Mouse (Mus musculus): ENCODE results near the gene Ccdc172.
A peak's percentile ranks its signal among the peaks of the same experiment; 100 is the strongest.

The Ccdc172 gene

DNA sequence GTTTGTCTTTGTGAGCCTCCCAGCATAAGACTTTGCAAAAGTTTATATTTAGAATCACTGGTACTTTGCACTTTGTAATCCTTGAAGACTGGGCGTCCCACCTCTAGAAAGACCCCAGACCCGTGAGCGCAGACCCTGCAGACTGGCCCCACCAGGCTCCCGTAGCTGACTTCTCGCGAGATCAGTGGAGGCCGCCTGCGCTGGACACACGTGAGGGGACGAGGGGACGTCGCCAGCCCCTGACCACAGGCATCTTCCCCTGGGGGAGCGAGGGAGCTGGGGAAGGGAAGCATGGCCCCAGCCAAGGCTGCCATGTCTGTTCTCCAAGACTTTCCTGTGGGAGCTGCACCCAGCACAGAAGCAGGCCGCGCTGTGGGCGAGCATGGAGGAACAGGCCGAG, at the start of gene Ccdc172:
Ccdc172 (plus strand) TSS at position 176 of the 400 bp plus-strand sequence.
- no peak for DNase-seq (ENCODE audit: low read depth, low spot score)

DNA sequence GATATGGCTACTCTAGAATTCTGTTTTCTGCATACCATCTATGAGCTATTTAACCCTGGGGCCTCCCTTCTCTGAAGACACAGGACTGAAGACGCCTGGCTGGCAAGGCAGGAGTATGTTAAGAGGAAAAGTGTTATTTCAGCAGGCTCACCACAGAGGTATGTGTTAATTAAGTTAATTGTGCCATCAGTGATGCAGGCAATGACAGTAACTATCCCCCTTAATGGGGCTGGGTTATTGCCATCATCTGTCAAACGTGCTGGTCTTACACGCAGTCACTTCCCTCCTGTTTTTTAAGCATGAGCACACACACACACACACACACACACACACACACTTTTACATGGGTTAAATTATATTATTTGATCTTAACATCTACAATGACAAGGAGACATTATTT, 48.0 kb upstream of the Ccdc172 start:
- DNase-seq (ENCODE audit: low read depth, low spot score), result no peak

DNA sequence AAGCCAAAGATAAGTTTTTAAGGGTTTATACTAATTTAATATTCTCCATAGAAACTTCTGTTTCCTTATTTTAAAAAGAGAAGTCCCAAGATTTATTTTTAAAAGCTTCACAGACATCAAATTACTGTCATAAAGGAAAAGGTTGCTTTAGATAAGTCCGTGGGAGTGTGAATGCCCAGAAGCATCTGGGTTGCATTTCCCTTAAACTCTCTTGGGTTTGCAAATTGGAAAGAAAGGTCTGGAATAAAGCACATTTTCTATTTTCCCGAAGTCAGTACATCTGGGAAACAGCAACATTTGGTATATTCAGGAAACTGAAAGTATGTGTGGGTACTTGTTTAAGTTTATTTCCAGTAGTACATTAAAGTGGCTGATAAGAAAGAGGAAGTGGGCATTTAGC, 43.5 kb upstream of the Ccdc172 start:
- no peak for DNase-seq (ENCODE audit: low read depth, low spot score)

DNA sequence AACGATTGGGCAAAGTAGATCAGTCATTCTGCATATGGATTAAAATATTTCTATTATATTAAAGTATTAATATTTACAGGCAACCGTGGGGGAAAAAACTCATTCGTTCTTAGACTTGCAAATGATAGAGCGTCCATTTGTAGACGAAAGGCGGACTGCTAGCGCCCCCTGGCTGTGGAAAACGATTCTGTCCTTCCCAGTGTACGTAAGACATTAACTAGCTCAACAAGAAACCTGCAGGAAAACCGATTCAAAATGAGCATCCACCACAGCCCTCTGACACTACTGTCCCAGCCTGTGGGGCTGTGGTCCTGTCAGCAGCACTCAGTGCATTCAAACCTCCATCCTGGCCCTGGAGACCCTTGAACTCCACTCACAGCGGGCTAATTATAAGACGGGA, 42.4 kb upstream of the Ccdc172 start:
- DNase-seq (ENCODE audit: low read depth, low spot score), result peak; percentile 77

DNA sequence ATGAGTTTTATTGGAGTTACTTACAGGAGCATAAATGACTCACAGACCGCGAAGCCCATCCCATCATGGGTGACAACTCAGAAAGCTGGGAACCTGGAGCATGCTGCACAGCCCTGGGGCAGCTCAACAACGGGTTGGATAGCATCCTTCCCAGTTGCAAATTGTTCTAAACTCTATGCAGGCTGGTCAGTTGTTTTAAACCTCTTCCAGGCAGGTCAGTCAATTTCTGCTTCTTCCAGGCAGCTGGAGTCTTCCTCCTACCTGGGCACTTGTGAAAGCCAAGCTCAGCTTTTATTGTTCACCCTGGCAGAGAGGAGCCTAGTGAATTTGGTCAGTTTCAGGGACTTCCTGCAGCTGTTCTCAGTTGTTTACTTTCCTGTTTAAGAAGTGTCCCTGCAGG, 37.5 kb upstream of the Ccdc172 start:
- no peak for DNase-seq (ENCODE audit: low read depth, low spot score)

DNA sequence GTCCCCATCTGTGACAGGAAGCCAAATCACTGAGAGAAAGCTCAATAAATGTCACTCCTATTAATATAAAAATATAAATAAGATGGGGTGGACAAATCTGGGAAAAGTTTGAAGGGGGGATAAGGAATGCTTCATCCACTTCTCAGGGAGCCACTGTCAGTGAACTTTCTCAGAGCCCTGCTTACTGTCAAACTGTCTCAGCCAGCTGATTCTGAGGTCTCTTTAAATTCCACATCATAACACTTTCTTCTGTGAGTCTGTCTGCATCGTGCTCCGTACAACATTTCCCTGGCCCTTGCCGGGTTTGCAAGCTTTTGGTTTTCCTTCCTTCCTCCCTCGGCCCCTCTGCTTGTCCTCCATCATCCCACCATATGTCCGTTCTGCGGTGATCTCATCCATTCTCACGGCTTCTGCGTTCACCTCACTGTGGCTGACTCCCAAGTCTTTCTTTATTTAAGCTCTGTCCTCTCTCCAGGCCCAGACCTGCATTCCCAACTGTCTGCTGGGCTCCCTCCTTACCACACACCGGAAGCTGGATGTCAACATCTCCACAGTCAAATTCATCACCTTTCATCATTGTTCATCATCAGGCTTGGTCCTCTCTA, 29.3 kb upstream of the Ccdc172 start:
- DNase-seq (ENCODE audit: low read depth, low spot score), result no peak

DNA sequence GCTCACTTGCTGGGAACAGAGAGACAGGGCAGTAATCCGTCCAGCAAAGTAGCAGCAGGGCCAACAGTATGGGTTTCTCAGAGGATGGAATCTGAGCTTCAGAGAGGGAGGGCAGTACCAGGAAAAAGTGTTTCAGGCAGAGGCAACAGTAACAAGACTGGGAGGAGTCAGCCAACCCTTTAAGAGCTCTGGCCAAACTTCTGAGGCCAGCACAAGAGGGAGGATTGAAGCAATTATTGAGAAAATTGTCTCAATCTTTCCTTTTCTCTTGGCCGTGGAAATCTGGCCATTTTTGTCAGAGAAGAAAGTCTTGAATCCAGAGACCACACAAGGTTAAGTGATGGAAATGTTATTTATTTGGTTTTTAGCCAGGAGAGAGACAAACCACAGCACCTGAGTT, 25.1 kb upstream of the Ccdc172 start:
- no peak for DNase-seq (ENCODE audit: low read depth, low spot score)

DNA sequence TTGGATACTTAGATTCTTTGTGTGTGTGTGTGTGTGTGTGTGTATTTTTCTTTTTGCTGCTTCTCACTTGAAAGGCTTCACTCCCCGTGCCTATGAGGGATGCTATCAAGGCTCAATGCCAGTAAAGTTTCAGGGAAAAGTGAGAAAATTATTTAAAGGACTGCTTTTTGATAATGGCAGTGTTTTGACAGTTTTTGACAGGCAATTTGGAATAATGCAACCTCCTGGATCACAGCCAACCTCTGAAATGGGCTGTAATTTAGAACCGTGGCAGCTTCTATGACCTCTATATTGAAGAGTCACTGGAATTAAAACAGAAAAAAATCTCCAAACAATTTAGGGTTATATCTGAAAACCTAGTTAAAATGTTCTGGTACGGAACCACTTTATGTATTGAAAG, 14.7 kb upstream of the Ccdc172 start:
- no peak for DNase-seq (ENCODE audit: low read depth, low spot score)

DNA sequence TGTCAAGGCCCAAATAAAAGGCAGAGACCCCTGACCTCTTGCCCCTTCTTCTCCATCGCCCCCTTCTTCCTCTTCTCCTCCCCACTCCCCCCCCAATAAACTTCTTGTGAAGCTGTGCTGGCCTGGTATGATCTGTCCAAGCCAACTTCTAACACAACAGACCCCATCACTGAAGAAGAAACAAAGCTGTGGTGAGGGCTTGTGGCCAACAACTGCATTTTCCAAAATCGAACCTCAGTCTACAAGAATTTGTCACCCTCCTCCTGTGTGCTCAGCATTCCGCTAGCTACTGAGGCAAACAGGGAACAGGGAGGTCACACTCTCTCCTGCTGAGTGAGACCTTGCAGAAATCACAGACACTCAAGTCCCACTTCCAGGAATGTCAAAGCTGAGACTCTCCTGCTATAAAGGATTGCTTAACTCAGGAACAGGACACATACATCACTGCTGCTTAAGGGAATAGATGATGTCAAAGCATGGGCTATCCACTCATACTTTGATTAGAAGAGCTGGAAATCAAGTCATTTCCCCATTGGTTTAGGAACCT, 12.3 kb upstream of the Ccdc172 start:
- no peak for DNase-seq (ENCODE audit: low read depth, low spot score)

DNA sequence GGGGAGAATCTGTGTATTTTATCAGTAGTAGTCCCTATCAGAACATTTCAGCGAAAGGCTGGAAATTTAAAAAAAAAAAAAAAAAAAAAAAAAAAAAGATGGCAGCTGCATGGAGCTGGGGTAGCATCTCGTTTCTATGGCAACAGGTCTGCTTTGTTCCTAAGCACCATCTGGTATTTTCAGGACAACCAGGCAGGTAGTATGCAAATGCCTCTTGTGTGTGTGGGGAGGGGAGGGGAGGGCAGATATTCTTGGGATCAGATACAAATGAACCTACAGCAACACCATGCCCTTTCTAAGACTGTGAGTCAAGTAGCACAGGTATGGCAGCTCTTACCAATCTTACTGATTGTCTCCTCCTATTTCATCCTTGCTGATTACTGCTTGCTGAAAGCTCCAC, 11.7 kb upstream of the Ccdc172 start:
- peak; percentile 41 for DNase-seq (ENCODE audit: low read depth, low spot score)

DNA sequence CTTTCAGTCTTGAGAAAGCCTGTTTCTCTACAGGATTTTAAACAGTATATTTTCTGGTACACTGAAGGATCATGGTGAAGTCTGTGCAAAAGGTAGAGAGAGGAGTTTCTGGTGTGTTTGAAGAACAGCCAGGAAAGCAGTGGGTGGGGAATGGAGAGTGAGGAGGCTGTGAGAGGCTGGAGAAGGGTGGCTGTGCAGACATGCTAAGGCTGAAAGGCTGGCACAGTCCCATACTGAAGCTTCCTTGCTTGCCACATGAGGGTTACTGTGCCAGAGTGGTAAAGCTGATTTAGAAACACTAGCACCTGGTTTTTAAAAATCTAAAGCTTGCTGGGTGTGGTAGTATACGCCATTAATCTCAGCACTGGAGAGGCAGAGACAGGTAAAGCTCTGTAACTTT, 9.9 kb downstream of the Ccdc172 start:
- DNase-seq (ENCODE audit: low read depth, low spot score), result no peak

DNA sequence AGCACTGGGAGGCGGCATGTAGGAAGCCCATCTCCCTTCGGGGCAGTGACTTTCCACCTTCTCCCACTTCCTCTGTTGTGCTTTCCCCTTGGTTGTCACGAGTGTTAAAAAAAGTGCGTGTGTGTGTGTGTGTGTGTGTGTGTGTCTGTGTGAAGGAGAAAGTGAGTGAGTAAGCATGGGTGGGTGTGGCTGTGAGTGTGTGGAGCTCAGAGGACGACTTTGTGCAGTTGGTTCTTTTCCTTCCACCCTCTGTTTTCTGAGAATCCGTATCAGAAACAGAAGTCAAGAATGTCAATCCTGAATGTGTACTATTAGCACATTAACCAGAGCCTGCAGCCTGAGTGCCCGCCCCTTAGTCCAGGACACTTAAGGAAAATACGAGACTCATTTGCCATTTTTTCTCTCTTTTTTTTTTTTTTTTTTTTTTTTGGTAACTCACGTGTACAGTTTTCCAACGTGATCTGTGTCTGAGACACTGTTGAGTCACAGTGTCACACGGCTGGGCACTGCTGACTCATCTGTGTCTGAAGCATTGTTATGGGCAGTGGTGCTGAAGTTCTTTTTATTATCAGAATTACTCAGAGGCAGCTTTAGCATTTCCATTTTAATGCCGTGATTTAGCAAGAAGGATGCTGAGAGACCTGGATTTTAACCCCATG, 12.1 kb downstream of the Ccdc172 start:
- peak; percentile 33 for DNase-seq (ENCODE audit: low read depth, low spot score)

DNA sequence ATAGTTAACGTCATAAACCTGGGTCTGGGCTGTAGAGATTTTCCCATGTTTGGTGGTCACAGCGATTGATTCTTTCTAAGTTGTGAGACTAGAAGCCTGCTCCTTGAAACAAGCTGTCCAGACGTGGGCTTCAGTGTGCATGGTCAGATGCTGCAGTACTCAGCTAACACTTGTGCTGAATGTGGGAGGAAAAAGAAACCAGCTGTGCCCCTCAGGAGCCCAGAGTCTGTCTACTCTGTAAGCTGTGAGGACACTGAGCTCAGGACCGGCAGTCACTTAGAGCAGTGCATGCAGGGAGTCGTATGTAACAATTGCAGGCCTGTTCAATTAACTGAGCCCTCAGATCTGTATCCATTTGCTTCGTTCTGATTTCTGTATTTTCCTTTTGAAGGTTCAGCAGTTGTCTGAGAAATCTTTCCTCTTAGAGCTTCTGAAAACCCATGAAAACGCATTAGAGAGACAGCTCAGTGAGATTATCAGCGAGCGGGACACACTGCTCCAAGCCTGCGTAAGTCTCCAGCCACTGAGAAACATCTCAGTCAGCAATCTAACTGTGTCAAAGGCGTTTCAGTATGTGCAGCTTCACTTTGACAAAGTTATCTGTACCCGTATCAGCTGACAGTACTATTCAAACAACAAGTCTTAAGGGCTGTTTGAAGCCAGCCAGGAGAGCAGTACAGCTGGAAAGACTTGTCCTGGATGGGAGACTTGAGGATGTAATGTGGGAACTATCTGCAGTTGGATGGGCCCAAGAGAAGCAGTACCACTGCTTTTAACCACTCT, 13.9 kb downstream of the Ccdc172 start:
- no peak for DNase-seq (ENCODE audit: low read depth, low spot score)

DNA sequence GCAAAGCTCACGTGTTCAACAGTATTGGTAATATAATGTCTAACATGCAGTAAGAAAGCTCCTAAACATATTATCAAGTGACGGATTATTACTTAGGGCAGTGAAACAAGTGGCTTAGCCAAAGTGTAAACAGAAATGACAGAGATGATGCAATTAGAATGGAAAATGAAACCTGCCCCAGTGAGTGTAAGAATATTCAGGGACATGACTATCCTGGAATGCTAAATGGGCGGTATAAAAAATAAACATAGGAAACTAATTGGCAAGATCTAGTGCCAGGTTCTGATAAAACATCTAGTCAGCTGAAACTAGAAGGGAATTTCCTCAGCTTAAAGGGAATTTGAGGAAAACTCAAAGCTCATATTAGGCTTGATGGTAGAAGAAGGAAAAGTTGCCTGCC, 21.3 kb downstream of the Ccdc172 start:
- no peak for DNase-seq (ENCODE audit: low read depth, low spot score)

DNA sequence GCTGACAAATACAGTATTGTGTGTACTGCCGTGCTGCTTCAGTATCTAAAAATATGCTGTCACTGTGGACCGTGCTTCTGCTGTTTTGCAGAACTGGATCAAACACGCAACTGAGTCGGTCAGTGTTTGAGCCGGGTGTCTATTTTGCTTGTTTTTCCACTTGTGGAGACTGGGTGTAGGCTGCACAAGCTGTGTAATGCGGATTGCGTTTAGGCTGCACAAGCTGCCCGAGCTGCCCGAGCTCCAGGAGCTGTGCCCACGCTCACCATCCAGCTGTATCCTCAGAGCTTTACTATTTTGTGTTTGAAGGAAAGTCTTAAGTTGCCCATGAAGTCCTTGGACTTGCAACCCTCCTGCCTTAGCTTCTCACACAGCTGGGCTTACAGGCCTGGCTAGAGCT, 24.9 kb downstream of the Ccdc172 start:
- no peak for DNase-seq (ENCODE audit: low read depth, low spot score)

DNA sequence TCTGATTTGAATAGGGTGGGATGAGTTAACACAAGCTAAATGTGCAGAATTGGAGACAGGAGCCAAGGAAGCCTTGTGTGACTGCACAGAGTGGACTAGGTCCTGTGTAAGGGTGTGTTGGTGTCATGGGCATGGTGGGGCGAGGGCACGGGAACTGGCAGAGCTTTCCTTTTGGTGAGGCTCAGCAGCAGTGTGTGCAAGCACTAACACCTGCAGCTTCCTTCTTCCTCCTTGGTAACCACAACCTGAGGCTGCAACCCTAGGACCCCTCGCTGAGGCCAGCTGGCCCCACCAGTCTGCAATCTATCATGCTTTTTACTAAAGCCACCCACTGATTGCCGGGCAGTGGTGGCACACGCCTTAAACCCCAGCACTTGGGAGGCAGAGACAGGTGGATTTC, 28.6 kb downstream of the Ccdc172 start:
- DNase-seq (ENCODE audit: low read depth, low spot score), result no peak

DNA sequence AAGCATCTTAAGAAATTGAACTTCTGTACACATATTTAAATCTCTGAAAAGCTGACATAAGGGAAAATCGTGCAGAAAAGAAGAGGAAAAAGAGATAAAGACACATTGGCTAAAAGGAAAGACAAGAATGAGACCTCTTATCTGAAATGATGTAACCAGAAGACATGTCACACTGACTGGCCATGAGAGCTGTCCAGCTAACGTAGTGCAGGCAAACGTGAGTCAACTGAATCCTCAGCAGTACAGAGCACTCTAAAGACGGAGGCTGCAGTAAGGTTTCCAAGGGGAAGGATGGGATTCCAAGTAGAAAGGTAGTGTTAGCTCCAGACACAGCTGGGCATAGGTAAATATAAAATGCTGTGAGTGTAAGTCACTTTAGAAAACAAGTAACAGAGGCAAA, 36.6 kb downstream of the Ccdc172 start:
- no peak for DNase-seq (ENCODE audit: low read depth, low spot score)

DNA sequence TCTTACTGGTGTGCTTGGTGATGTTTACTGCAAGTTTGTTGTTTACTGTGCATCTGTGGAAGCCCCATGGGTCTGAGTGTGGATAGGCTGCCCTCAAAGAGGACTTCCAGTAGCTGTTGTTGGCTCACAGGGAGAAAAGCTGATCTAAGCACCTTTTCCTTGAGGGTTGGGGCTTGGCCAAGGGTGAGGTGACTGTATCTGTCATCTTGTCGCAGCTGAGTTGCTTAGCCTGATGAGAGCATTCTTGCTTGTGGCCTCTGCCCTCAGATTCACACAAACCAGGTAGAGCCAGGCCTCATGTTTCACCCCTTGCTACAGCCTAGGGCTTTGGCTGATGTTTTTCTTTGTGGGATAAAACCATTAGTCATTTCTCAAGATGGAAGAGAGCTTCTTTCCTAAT, 38.7 kb downstream of the Ccdc172 start:
- DNase-seq (ENCODE audit: low read depth, low spot score), result no peak

DNA sequence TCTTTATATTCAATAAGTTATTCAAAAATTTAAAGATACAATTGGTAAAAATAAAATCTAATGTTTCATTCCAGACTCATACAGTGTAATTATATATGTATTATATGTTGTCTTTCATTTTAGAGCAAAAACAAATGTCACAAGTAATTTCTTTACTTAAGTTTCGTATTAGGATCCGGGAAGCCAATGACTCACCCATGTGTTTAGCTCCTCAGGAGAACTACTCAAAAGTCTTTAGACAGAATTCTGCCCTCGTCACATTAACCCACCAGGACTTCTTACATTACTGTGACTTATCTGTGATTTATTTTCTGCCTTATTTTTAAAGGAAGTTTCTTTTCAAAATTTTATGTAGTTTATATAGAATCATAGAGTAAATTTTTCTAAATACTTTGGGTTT, 39.1 kb downstream of the Ccdc172 start:
- DNase-seq (ENCODE audit: low read depth, low spot score), result no peak

DNA sequence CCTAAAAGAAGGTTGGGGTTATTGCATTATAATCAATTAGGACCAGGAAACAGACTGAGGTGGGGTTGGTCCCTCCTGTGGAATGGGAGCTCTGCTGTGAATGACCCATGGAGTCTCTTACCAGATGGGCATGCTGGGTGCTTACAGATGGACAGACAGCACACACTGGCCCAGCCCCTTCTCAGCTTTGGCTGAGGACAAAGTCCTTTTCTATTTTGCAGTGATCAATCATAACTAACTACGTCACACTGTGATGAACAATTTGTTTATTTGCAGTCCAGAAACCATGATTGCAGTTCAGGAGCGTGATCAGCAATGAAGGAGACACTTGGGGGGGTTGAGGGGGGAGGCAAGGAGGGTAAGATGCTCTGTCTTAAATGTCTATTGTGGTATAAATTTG, 43.2 kb downstream of the Ccdc172 start:
- DNase-seq (ENCODE audit: low read depth, low spot score), result no peak

DNA sequence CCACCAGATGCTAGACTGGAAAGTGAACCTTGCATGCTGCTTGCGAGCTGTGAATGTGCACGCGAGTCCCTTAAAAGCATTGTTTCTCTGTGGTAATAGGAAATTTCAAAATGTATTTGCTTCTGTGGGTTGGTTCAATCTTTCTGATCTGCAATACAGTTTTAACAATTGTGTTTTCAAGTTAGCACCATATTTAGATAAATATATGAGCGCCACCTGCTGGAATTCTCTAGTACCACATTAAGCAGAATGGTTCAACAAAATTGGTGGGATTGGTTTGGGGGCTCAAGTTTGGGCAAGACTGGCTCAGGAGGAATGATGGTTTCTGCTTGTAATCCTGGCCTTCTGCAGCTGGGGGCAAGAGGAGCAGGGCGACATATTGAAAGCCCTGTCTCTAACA, 46.6 kb downstream of the Ccdc172 start:
- peak; percentile 46 for DNase-seq (ENCODE audit: low read depth, low spot score)

DNA sequence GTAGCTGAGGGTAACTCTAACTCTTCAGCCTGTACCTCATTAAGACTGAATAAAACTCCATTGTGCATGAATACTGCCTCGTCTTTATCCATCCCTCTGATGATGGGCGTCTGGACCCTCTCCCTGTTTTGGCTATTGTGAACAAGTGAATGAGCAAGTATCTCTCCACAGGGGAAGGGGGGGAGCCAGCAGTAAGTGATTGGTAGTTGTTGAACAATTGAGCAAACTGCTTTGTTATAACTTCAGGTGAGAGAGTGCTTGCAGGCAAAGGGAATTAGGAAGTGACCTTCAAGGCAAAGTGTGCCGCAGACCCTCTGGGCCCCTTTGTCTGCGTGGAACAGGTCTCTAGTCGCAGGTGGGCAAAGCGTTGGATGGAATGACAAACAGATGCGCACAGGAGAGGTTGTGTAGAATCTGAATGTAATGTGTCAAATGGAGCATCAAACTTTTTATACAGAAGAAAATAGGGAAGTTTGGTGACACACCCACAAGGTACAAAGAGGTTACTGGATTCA, 50.6 kb downstream of the Ccdc172 start:
- peak; percentile 58 for DNase-seq (ENCODE audit: low read depth, low spot score)

DNA sequence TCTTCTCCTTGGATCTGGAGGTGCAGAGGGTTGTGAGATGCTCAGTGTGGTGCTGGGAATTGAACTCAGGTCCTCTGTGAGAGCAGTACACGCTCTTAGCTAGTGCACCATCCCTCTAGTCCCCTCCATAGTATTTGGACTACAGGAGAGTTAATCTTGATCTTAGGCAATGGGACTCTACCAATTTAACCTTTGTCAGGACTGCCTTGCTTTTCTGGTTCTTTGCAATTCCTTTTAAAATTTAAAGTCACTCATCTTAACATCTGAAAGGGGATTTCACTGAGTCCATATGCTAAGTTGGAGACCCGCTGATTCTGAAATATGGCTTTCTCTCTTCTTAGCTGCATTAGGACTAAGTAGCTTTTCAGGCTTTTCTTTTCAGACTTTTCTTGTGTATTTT, 59.8 kb downstream of the Ccdc172 start:
- peak; percentile 85 for DNase-seq (ENCODE audit: low read depth, low spot score)

Data from R1 (cell line).